Mouse (Mus musculus): ENCODE measurements at regions not wholly inside any gene's neighbourhood (a gene's known extent, or its start where the extent isn't known, plus 50 kb on each side); places are given as distances from the start of the nearest gene placed in this dataset.
A peak's percentile ranks its signal among the peaks of the same experiment; 100 is the strongest.

DNA sequence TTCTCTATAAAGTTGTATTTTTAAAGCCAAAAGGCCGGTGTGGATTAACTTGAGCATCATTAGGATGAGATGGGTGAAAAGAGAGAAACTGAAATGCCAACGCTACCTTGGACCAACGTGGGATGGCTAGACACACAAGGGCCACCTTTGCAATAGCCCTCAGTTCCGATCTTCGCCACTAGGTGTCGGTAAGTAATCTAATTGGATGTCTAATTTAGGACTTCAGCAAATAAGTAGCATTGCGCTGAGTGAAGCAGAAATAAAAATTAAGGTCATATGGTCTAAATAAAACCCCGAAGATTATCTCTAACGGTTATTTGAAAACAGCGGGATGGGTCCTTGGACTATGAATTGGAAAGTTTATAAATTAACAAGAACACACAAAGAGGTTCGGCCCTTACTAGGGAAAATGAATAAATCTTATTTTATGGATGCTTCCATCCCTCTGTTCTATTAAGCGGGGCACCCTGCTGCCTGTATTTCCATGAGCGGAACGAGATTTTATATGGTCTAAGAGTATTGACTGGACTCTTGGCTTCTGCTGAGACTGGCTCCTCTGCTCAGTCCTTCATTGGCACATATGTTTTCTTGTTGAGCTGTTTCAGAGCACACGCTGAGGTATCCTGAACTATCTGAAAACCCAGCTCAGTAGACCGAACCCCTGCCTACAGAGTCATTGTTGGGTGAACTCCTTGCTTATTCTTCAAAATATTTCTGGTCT is 152.0 kb downstream of the Ifng start:
- TF ChIP-seq GATA1 (IDR thresholded peaks at IDR 0.05; ENCODE audit: borderline replicate concordance, low read length): no peak
- TF ChIP-seq CTCF (IDR thresholded peaks at IDR 0.05; ENCODE audit: low read depth, low read length): peak; percentile 29

Measured in G1E (cell line).